Mouse (Mus musculus) CH12.LX (cell line): Measurements from ENCODE around the gene Ano1. TPM values are rescaled to one million over a fixed set of nuclear protein-coding genes. Genes with fewer than 3 reads are reported as not detected.

ENCODE experiments used
- DNase-seq: peaks from one replicate; pipeline ENCODE4 v3.0.0-alpha.2; 2013; ENCODE audit errors: extremely low read depth
- H3K27ac ChIP-seq: 2 replicates; pipeline ENCODE4 v1.5.1; 2012; ENCODE audit warnings: low read depth, mild to moderate bottlenecking, control low read depth, moderate library complexity; ENCODE audit not compliant: insufficient read depth
- H3K27me3 ChIP-seq: replicated peaks from 2 replicates; pipeline ENCODE3; 2012; ENCODE audit warnings: inconsistent platforms
- H3K36me3 ChIP-seq, 2 experiments: replicated peaks in 1 of 2; 2 replicates each; pipeline versions ENCODE3 to v1.6.1; 2012; ENCODE audit warnings: inconsistent platforms in 1 of 2, low read length in 1 of 2, mild to moderate bottlenecking in 1 of 2, mixed read lengths in 1 of 2, moderate library complexity in 1 of 2; ENCODE audit not compliant: control insufficient read depth in 1 of 2, insufficient read depth in 1 of 2
- H3K4me1 ChIP-seq, 2 experiments: 2 replicates each; pipeline ENCODE4 v1.6.1; 2012; ENCODE audit warnings: inconsistent platforms in 1 of 2, moderate library complexity in 1 of 2; ENCODE audit not compliant: insufficient read depth in 2 of 2, control insufficient read depth in 1 of 2
- H3K4me2 ChIP-seq: 2 replicates; pipeline ENCODE4 v1.6.1; 2012; ENCODE audit warnings: low read depth, mild to moderate bottlenecking, control low read depth; ENCODE audit not compliant: poor library complexity, insufficient read depth, severe bottlenecking
- H3K4me3 ChIP-seq, 3 experiments: fragments of 150-350 bp in 1 of 3; sonication (generic) in 1 of 3; replicated peaks in 1 of 3; 2 replicates each; pipeline versions ENCODE3 to v1.5.1; 2011 to 2012; ENCODE audit warnings: low read depth in 2 of 3, low read length in 2 of 3, mild to moderate bottlenecking in 2 of 3, moderate library complexity in 2 of 3, control low read depth in 1 of 3, improper control_type of control experiment in 1 of 3, inconsistent platforms in 1 of 3, mixed read lengths in 1 of 3; ENCODE audit not compliant: poor library complexity in 1 of 3
- H3K79me2 ChIP-seq: replicated peaks from 2 replicates; pipeline ENCODE4 v1.6.1; 2012; ENCODE audit warnings: mild to moderate bottlenecking, moderate library complexity; ENCODE audit not compliant: control insufficient read depth, poor library complexity, insufficient read depth, severe bottlenecking; ENCODE audit errors: extremely low read depth
- H3K9ac ChIP-seq: 2 replicates; pipeline ENCODE4 v1.6.1; 2012; ENCODE audit warnings: low read depth, mild to moderate bottlenecking, control low read depth, moderate library complexity; ENCODE audit not compliant: insufficient read depth
- H3K9me3 ChIP-seq: replicated peaks from 2 replicates; pipeline ENCODE3; 2012; ENCODE audit warnings: low read length, inconsistent platforms, mixed read lengths
- BHLHE40 ChIP-seq: IDR thresholded peaks from 2 replicates; pipeline ENCODE4 v1.6.1; 2011; ENCODE audit warnings: mild to moderate bottlenecking, low read depth, low read length, improper control_type of control experiment
- CHD1 ChIP-seq: IDR thresholded peaks from 2 replicates; pipeline ENCODE4 v1.6.1; 2012; ENCODE audit warnings: low read depth, low read length, improper control_type of control experiment, inconsistent platforms
- CHD2 ChIP-seq: IDR thresholded peaks from 2 replicates; pipeline ENCODE4 v1.6.1; 2011; ENCODE audit warnings: low read length, improper control_type of control experiment
- E2F4 ChIP-seq: IDR thresholded peaks from 2 replicates; pipeline ENCODE4 v1.6.1; 2011; ENCODE audit warnings: low read depth, low read length, improper control_type of control experiment; ENCODE audit not compliant: insufficient replicate concordance
- EP300 ChIP-seq: IDR thresholded peaks from 2 replicates; pipeline ENCODE4 v1.6.1; 2011; ENCODE audit warnings: low read length, improper control_type of control experiment
- JUN ChIP-seq: IDR thresholded peaks from 2 replicates; pipeline ENCODE4 v1.6.1; 2011; ENCODE audit warnings: low read depth, mild to moderate bottlenecking, low read length, improper control_type of control experiment, moderate library complexity; ENCODE audit not compliant: insufficient read depth
- MAX ChIP-seq: IDR thresholded peaks from 2 replicates; pipeline ENCODE4 v1.6.1; 2011; ENCODE audit warnings: low read length, improper control_type of control experiment
- MXI1 ChIP-seq: IDR thresholded peaks from 2 replicates; pipeline ENCODE4 v1.6.1; 2011; ENCODE audit warnings: mild to moderate bottlenecking, low read depth, low read length, improper control_type of control experiment
- NELFE ChIP-seq: IDR thresholded peaks from 2 replicates; pipeline ENCODE4 v1.6.1; 2011; ENCODE audit warnings: low read depth, low read length, improper control_type of control experiment
- PAX5 ChIP-seq: IDR thresholded peaks from 2 replicates; pipeline ENCODE4 v1.6.1; 2012; ENCODE audit warnings: low read length, inconsistent platforms, mixed read lengths
- POLR2A ChIP-seq: IDR thresholded peaks from 2 replicates; pipeline ENCODE4 v1.6.1; 2011; ENCODE audit warnings: low read depth, mild to moderate bottlenecking, improper control_type of control experiment, low read length
- POLR2AphosphoS2 ChIP-seq: IDR thresholded peaks from 2 replicates; pipeline ENCODE4 v1.6.1; 2011; ENCODE audit warnings: low read depth, low read length, improper control_type of control experiment
- RAD21 ChIP-seq: IDR thresholded peaks from 2 replicates; pipeline ENCODE4 v1.6.1; 2011; ENCODE audit warnings: low read depth, mild to moderate bottlenecking, low read length, improper control_type of control experiment, moderate library complexity
- TBP ChIP-seq: conservative IDR thresholded peaks from 2 replicates; pipeline ENCODE4 v1.6.1; 2011; ENCODE audit warnings: low read depth, low read length, improper control_type of control experiment
- TCF12 ChIP-seq: IDR thresholded peaks from 2 replicates; pipeline ENCODE4 v1.6.1; 2014; ENCODE audit warnings: low read depth, mild to moderate bottlenecking, inconsistent platforms, low read length, improper control_type of control experiment
- UBTF ChIP-seq: IDR thresholded peaks from 2 replicates; pipeline ENCODE4 v1.6.1; 2012; ENCODE audit warnings: low read depth, mild to moderate bottlenecking, inconsistent platforms, low read length, improper control_type of control experiment, moderate library complexity
- USF2 ChIP-seq: conservative IDR thresholded peaks from 2 replicates; pipeline ENCODE4 v1.6.1; 2011; ENCODE audit warnings: low read depth, low read length, improper control_type of control experiment
- ZKSCAN1 ChIP-seq: IDR thresholded peaks from 2 replicates; pipeline ENCODE4 v1.6.1; 2012; ENCODE audit warnings: low read depth, inconsistent platforms, low read length, improper control_type of control experiment, borderline replicate concordance
- ZMIZ1 ChIP-seq: IDR thresholded peaks from 2 replicates; pipeline ENCODE4 v1.6.1; 2012; ENCODE audit warnings: low read depth, mild to moderate bottlenecking, inconsistent platforms, low read length, improper control_type of control experiment
- ZNF384 ChIP-seq: IDR thresholded peaks from 2 replicates; pipeline ENCODE4 v1.6.1; 2012; ENCODE audit warnings: low read depth, low read length, improper control_type of control experiment, inconsistent platforms
- dilution Hi-C: fragments of 300-500 bp; cut with MboI; formaldehyde crosslinking; loops from 2 replicates; pipeline ENCODE4 v1.14.3; 2020; ENCODE audit warnings: low sequenced_read_pairs; ENCODE audit not compliant: extremely low pct_unique_long_range_greater_than_20kb, extremely low pct_ligation_motif_present
- in situ Hi-C: fragments of 300-500 bp; cut with MboI; formaldehyde crosslinking; loops from 3 replicates; pipeline ENCODE4 v1.14.3; 2019; ENCODE audit warnings: low sequenced_read_pairs, low pct_ligation_motif_present, low pct_unique_long_range_greater_than_20kb, mixed read lengths
- polyA plus RNA-seq: library from polyadenylated mRNA; unstranded; fragments of >175 nt; gene quantifications from 2 replicates; pipeline ENCODE4 v1.2.1, GENCODE M21; 2012; ENCODE audit warnings: low read depth; ENCODE audit not compliant: insufficient read length
- total RNA-seq, 2 experiments: library from RNA; depleted of rRNA; stranded (reverse); fragments of 300-350 nt in 1 of 2; fragments of >200 nt in 1 of 2; gene quantifications; 2 replicates each; pipeline ENCODE4 v1.2.3; 2012 to 2014

Gene Ano1
- total and polyA plus RNA-seq, 3 experiments, result not detected

DNA sequence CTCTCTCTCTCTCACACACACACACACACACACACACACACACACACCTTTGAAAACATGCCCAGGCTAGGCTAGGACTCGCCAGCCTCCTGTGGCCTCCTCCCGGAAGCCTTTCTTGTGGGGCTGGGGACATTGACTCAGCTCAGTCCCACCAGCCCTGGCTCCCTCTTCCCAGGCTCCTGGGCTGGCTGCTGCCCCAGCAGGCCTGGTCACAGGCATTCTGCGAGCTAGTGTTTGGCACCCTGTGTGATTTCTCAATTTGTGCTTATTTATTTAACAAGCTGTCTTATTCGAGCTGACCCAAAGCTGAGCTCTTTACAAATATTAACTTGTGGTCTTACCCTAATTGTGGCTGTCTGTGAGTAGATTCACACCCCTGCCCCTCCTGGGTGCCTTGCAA lies 66.8 kb downstream of the Ano1 start:
- TF ChIP-seq TBP (no peak), CHD1 (no peak), ZKSCAN1 (no peak), USF2 (no peak)
- no peak overlapping the region for H3K27ac ChIP-seq
- no peak overlapping the region for H3K9ac ChIP-seq
- dilution Hi-C loops, result no loop called here
- no peak for DNase-seq
- no peak overlapping the region for H3K4me2 ChIP-seq
- H3K36me3 ChIP-seq, result no peaks in the 10 kb centered on the region
- H3K4me1 ChIP-seq, result no peaks in the 10 kb centered on the region
- H3K27me3 ChIP-seq, result peaks cover 85% of the 10 kb centered on the region
- no peaks in the 10 kb centered on the region for H3K79me2 ChIP-seq
- in situ Hi-C loops, result no loop called here
- H3K9me3 ChIP-seq, result peaks cover 2% of the 10 kb centered on the region
- H3K4me3 ChIP-seq, result no peak overlapping the region

DNA sequence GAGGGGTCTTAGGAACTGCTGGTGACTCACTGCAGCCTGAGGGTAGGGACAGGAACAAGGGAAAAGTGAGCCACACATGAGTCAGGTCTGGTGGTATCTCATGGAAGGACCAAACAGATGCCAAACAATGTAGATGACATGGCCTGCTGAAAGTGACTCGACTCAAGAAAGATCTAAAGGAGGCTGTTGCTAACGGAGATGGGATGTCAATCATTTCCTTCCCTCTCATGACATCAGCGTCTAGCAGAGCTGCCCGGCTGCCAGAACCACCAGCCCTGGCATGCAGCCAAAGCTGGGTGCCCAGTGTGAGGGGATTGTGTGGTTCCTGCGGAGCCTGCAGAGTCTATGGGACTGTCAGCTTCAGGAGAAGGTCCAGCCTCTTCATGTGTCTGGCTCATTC lies 67.3 kb downstream of the Ano1 start:
- TF ChIP-seq ZNF384 (no peak), UBTF (no peak), MAX (no peak), MXI1 (no peak), BHLHE40 (no peak), E2F4 (no peak), ZKSCAN1 (no peak), JUN (no peak), EP300 (no peak), PAX5 (no peak), NELFE (no peak), POLR2A (no peak), RAD21 (no peak), ZMIZ1 (no peak), POLR2AphosphoS2 (no peak), TCF12 (no peak), CHD2 (no peak)
- TF ChIP-seq, all 38 proteins: peak for 0
- Histone ChIP-seq H3K27me3 (peaks cover 85% of the 10 kb centered on the region), H3K9me3 (peaks cover 2% of the 10 kb centered on the region), H3K4me3 (no peak overlapping the region), H3K4me2 (no peak overlapping the region), H3K79me2 (no peaks in the 10 kb centered on the region), H3K27ac (no peak overlapping the region), H3K4me1 (no peaks in the 10 kb centered on the region), H3K36me3 (no peaks in the 10 kb centered on the region), H3K9ac (no peak overlapping the region)
- in situ Hi-C loops, result no loop called here
- no peak for DNase-seq
- dilution Hi-C loops, result no loop called here
